Mouse (Mus musculus): ENCODE measurements around the gene Ski. TPM values are rescaled to one million over a fixed set of nuclear protein-coding genes. Genes with fewer than 3 reads are reported as not detected.

The Ski gene
- total RNA-seq, 4 experiments from 2014 or later = 44.5 to 53.3 (median 49.0) TPM

- no peak for DNase-seq (ENCODE audit: low spot score)
These were observed 46.2 kb downstream of the Ski start for GRCm38 (mm10) chr4:155176210-155176609.

- no peak for DNase-seq (ENCODE audit: low spot score)
These were observed 48.3 kb downstream of the Ski start for GRCm38 (mm10) chr4:155173822-155174785.

- DNase-seq (ENCODE audit: low spot score) = peak; percentile 91
These were observed 49.2 kb downstream of the Ski start for GRCm38 (mm10) chr4:155172909-155173821.

- no peak for DNase-seq (ENCODE audit: low spot score)
These were observed 50.3 kb downstream of the Ski start for GRCm38 (mm10) chr4:155171961-155172533.

- no peak for DNase-seq (ENCODE audit: low spot score)
These were observed 51.7 kb downstream of the Ski start for GRCm38 (mm10) chr4:155170614-155171212.

GRCm38 (mm10) chr4:155168835-155169252 is 53.5 kb downstream of the Ski start:
- no peak for DNase-seq (ENCODE audit: low spot score)

- DNase-seq (ENCODE audit: low spot score) = no peak
These were observed 56.5 kb downstream of the Ski start for GRCm38 (mm10) chr4:155165861-155166260.

- peak; percentile 86 for DNase-seq (ENCODE audit: low spot score)
These were observed 57.8 kb downstream of the Ski start for GRCm38 (mm10) chr4:155164550-155164949.

GRCm38 (mm10) chr4:155163685-155164084 is 58.7 kb downstream of the Ski start:
- DNase-seq (ENCODE audit: low spot score) = no peak

GRCm38 (mm10) chr4:155163320-155163651 is 59.1 kb downstream of the Ski start:
- no peak for DNase-seq (ENCODE audit: low spot score)

GRCm38 (mm10) chr4:155162433-155163319 is 59.7 kb downstream of the Ski start:
- DNase-seq (ENCODE audit: low spot score) = no peak

GRCm38 (mm10) chr4:155158543-155158917 is 63.9 kb downstream of the Ski start:
- no peak for DNase-seq (ENCODE audit: low spot score)

- no peak for DNase-seq (ENCODE audit: low spot score)
These were observed 64.4 kb downstream of the Ski start for GRCm38 (mm10) chr4:155157871-155158542.

GRCm38 (mm10) chr4:155156734-155157133 is 65.7 kb downstream of the Ski start:
- DNase-seq (ENCODE audit: low spot score) = no peak

GRCm38 (mm10) chr4:155154986-155155385 is 67.4 kb downstream of the Ski start:
- DNase-seq (ENCODE audit: low spot score) = peak; percentile 68

- DNase-seq (ENCODE audit: low spot score) = no peak
These were observed 68.9 kb downstream of the Ski start for GRCm38 (mm10) chr4:155153389-155154072.

GRCm38 (mm10) chr4:155152476-155152875 is 69.9 kb downstream of the Ski start:
- DNase-seq (ENCODE audit: low spot score) = no peak

GRCm38 (mm10) chr4:155151845-155152244 is 70.5 kb downstream of the Ski start:
- DNase-seq (ENCODE audit: low spot score) = no peak

GRCm38 (mm10) chr4:155151221-155151788 is 71.1 kb downstream of the Ski start:
- DNase-seq (ENCODE audit: low spot score) = no peak

All from heart, adult 8-10 months (tissue).